ENCODE assay signal across 10 mouse cellular contexts in genomic region chr2:164006932-164007331, GRCm38 (mm10). TPM values are rescaled to one million over a fixed set of nuclear protein-coding genes. Genes with fewer than 3 reads are reported as not detected.
DNase-seq lines count a peak whose midpoint lies in the region; ATAC-seq and TF ChIP-seq lines count a peak whose summit lies in the region.
"Had no signal": no experiment of that assay in that cellular context is flagged by ENCODE, and none has a peak within 500 bp of the region (broad histone marks: within the 10 kb centered on the region; RNA-seq: fewer than 3 reads in every experiment).

No protein-coding gene starts in this region.

- intact Hi-C loops in gastrocnemius, adult 2 months (cut with DNase I): no loop called here
- intact Hi-C loops in gastrocnemius, postnatal 36 days (cut with DNase I): no loop called here

- 63% methylated on average over 10 of the region's 10 CpGs for WGBS in kidney, embryonic 14.5 days
- 88% methylated on average over 10 of the region's 10 CpGs for WGBS in cerebellum, adult 2 months

- TF ChIP-seq POLR2A in brain, embryonic 14.5 days (IDR thresholded peaks at IDR 0.05; ENCODE audit: borderline replicate concordance, extremely low read depth, insufficient read depth, insufficient read length, poor library complexity, severe bottlenecking): no peak
- no peak for TF ChIP-seq POLR2A in cerebellum, adult 2 months (IDR thresholded peaks at IDR 0.05; ENCODE audit: borderline replicate concordance, insufficient read depth, low read length)

- no peaks in the 10 kb centered on the region for H3K9me3 ChIP-seq in kidney, embryonic 14.5 days (ENCODE audit: control insufficient read depth, low read length)
- H3K9me3 ChIP-seq: heart, embryonic 15.5 days had no signal

- H3K27ac ChIP-seq in gastrocnemius, adult 2 months: no peak overlapping the region
- no peak overlapping the region for H3K27ac ChIP-seq in kidney, embryonic 14.5 days (ENCODE audit: low read depth, low read length)
- no peak overlapping the region for H3K27ac ChIP-seq in cerebellum, adult 2 months (ENCODE audit: insufficient read depth, low read length)

- 0 out of 2 replicates have a peak, but pooled peaks cover 3% of the 10 kb centered on the region for H3K4me1 ChIP-seq in kidney, embryonic 14.5 days (ENCODE audit: control insufficient read depth, insufficient read depth, low read length)
- H3K4me1 ChIP-seq in cerebellum, adult 2 months (ENCODE audit: control insufficient read depth, insufficient read depth, low read length): peaks cover 19% of the 10 kb centered on the region

- H3K27me3 ChIP-seq in kidney, embryonic 14.5 days (ENCODE audit: control insufficient read depth, insufficient read depth, low read length): no peaks in the 10 kb centered on the region
- H3K27me3 ChIP-seq in cerebellum, adult 2 months (ENCODE audit: control insufficient read depth, insufficient read depth, low read length): no peaks in the 10 kb centered on the region
- H3K27me3 ChIP-seq: heart, embryonic 15.5 days; Patski had no signal

- no peak overlapping the region for H3K4me2 ChIP-seq in kidney, embryonic 14.5 days (replicated peaks; ENCODE audit: low read depth, low read length)
- H3K4me2 ChIP-seq: heart, embryonic 15.5 days had no signal

- H3K4me3 ChIP-seq in gastrocnemius, adult 2 months: peak overlapping the region; percentile 15; the same call in 1 of the 2 replicates
- no peak overlapping the region for H3K4me3 ChIP-seq in kidney, embryonic 14.5 days (ENCODE audit: low read length)
- H3K4me3 ChIP-seq in cerebellum, adult 2 months (replicated peaks; ENCODE audit: insufficient read depth, low read depth, low read length): no peak overlapping the region
- H3K4me3 ChIP-seq: heart, embryonic 15.5 days had no signal

- H3K36me3 ChIP-seq in kidney, embryonic 14.5 days (ENCODE audit: control insufficient read depth, insufficient read depth, low read length): peaks cover 6% of the 10 kb centered on the region

- TF ChIP-seq CTCF in gastrocnemius, adult 2 months (IDR thresholded peaks at IDR 0.05): no peak
- TF ChIP-seq CTCF in brain, embryonic 14.5 days (IDR thresholded peaks at IDR 0.05; ENCODE audit: borderline replicate concordance, extremely low read depth, insufficient read depth, insufficient read length): no peak
- no peak for TF ChIP-seq CTCF in cerebellum, adult 2 months (IDR thresholded peaks at IDR 0.05; ENCODE audit: borderline replicate concordance, insufficient read depth, low read depth, low read length)

- no peak overlapping the region for H3K9ac ChIP-seq in kidney, embryonic 14.5 days (ENCODE audit: low read depth, low read length)
- H3K9ac ChIP-seq: heart, embryonic 15.5 days had no signal

- DNase-seq in gastrocnemius, adult 2 months: peak; percentile 37
- DNase-seq in gastrocnemius, postnatal 36 days: no peak
- DNase-seq in brain, embryonic 14.5 days (ENCODE audit: low read depth): peak; percentile 13
- DNase-seq in ovary, adult 18-20 months (ENCODE audit: low spot score): no peak
- DNase-seq in frontal cortex, postnatal 14 days (ENCODE audit: low spot score in 2 of 2): no peak
- no peak for DNase-seq in cerebellum, adult 2 months

- 0 out of 2 replicates have a peak, but pooled peaks have one; percentile 46 for ATAC-seq in kidney, embryonic 14.5 days (ENCODE audit: low FRiP score, low TSS enrichment)
- ATAC-seq in megakaryocyte, adult 5-6 weeks (ENCODE audit: poor library complexity, severe bottlenecking): peak; percentile 67
- ATAC-seq: Patski had no signal

RNA-seq across cellular contexts. Expression of gene Ywhab, which starts 12.2 kb away (rescaled TPM):
- total RNA-seq in gastrocnemius, adult 2 months (2021): 10 to 100 TPM; 34.7 to 44.4 TPM
- 10 to 100 TPM; 34.7 to 37.9 TPM for total RNA-seq in gastrocnemius, postnatal 36 days (2021)
- polyA plus RNA-seq in brain, embryonic 14.5 days (2012; rRNA removed): 139 and 214 TPM in 2 replicates
- polyA plus RNA-seq in kidney, embryonic 14.5 days (2014; fragmentation: Nextera tagmentation; extraction: Ambion mirVana): 217 and 305 TPM in 2 replicates
- 176 and 197 TPM in 2 replicates for total RNA-seq in megakaryocyte, adult 5-6 weeks (2015)
- 73.5 and 93.5 TPM in 2 replicates for total RNA-seq in megakaryocyte, adult 5-6 weeks (2017)
- polyA plus RNA-seq in cerebellum, adult 2 months (2012; rRNA removed): 231 and 250 TPM in 2 replicates

RNA-seq across cellular contexts. Expression of gene Pabpc1l, which starts 18.3 kb away (rescaled TPM):
- total RNA-seq in gastrocnemius, adult 2 months (2021): not detected
- under 1 TPM in 1 of 2 experiments, not detected in 1; 0.54 TPM for total RNA-seq in gastrocnemius, postnatal 36 days (2021)
- 2.7 and 2.8 TPM in 2 replicates for polyA plus RNA-seq in brain, embryonic 14.5 days (2012; rRNA removed)
- polyA plus RNA-seq in kidney, embryonic 14.5 days (2014; fragmentation: Nextera tagmentation; extraction: Ambion mirVana): 2.7 and 3.4 TPM in 2 replicates
- 12.9 and 19.1 TPM in 2 replicates for total RNA-seq in megakaryocyte, adult 5-6 weeks (2015)
- total RNA-seq in megakaryocyte, adult 5-6 weeks (2017): 2.5 and 4.8 TPM in 2 replicates
- polyA plus RNA-seq in cerebellum, adult 2 months (2012; rRNA removed): 3.1 and 3.2 TPM in 2 replicates

Comparison
In these comparisons a context has a peak if more than half of its experiments do, and no peak if none do; other contexts are left out.
1. DNase-seq: peak in gastrocnemius, adult 2 months (single experiment) and brain, embryonic 14.5 days (single experiment); none in gastrocnemius, postnatal 36 days (0 of 2), ovary, adult 18-20 months (single experiment), frontal cortex, postnatal 14 days (0 of 2) and cerebellum, adult 2 months (0 of 2).